Mouse (Mus musculus) brain, embryonic 14.5 days (tissue): Measurements from ENCODE around the gene Tsku.
A peak's percentile ranks its signal among the peaks of the same experiment; 100 is the strongest.

Experiments used
- CTCF ChIP-seq: fragments of 200-500 bp; IDR thresholded peaks from 2 replicates; pipeline ENCODE4 v1.5.1; 2012; ENCODE audit warnings: inconsistent platforms, mild to moderate bottlenecking, moderate library complexity, borderline replicate concordance; ENCODE audit not compliant: insufficient read depth, insufficient read length; ENCODE audit errors: extremely low read depth
- POLR2A ChIP-seq: fragments of 200-500 bp; IDR thresholded peaks from 2 replicates; pipeline ENCODE4 v1.6.1; 2012; ENCODE audit warnings: mild to moderate bottlenecking, inconsistent platforms, borderline replicate concordance; ENCODE audit not compliant: poor library complexity, insufficient read depth, insufficient read length, severe bottlenecking; ENCODE audit errors: extremely low read depth

GRCm38 (mm10) chr7:98344361-98344760 lies 16.8 kb downstream of the Tsku start:
- TF ChIP-seq CTCF (peak; percentile 62), POLR2A (no peak)
